Mouse (Mus musculus) T-helper 2 cell (primary cell): ENCODE measurements around the gene RPS10-NUDT3.

Source experiments
- in situ Hi-C: fragments of 300-600 bp; cut with MboI, MseI; formaldehyde crosslinking; loops from one replicate; pipeline ENCODE4 v1.15.1; 2025; ENCODE audit warnings: high pct_unique_total_duplicates

Gene RPS10-NUDT3

GRCm38 (mm10) chr17:27575116-27575776, 59.8 kb downstream of the RPS10-NUDT3 start:
- in situ Hi-C loops: no loop called here

DNA sequence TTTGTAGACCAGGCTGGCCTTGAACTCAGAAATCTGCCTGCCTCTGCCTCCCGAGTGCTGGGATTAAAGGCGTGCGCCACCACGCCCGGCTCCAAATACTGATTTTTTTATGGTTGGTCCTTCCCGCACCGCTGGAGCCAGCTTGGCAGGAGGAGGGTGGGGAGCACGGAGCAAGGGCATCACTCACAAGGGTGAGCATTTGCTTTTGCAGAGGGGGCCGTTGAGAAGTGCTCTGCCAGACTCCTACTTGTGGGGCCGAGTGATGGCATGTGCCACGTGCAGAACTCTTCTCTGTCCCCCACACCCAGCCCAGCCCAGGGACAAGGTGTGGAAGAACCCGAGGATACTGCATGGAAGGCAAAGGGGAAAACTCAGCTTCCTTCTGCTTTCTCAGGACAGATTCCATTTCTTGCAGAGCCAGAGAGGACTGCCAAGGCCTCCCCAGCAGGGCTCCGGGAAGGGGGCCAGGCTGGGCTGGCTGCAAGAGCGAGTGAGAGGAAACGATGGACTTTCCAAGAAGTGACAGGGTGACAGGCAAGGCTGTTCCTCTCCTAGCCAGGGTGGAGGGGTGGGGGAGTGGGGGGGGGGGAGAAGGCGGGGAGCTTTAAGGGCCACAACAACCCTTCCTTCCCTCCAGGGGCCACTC, 60.4 kb downstream of the RPS10-NUDT3 start:
- in situ Hi-C loops: no loop called here

GRCm38 (mm10) chr17:27573772-27574320, 61.2 kb downstream of the RPS10-NUDT3 start:
- in situ Hi-C loops: no loop called here

DNA sequence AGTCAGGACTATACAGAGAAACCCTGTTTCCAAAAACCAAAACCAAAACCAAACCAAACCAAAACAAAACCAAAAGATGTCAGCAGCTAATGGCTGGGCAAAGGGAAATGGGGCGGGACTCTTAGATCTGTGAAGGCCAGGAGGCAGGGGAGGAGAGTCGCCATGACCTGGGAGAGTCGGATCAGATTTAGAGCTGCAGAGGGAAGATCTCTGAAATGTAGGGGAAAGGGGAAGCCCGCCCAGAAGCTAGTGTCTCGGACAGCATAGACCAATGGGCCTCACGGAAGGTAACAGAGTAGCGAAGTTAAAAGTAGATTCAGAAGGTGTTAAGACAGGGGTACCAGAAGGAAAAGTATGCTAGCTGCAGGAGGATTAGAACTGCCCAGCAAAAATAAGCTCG, 63.7 kb downstream of the RPS10-NUDT3 start:
- in situ Hi-C loops: no loop called here

DNA sequence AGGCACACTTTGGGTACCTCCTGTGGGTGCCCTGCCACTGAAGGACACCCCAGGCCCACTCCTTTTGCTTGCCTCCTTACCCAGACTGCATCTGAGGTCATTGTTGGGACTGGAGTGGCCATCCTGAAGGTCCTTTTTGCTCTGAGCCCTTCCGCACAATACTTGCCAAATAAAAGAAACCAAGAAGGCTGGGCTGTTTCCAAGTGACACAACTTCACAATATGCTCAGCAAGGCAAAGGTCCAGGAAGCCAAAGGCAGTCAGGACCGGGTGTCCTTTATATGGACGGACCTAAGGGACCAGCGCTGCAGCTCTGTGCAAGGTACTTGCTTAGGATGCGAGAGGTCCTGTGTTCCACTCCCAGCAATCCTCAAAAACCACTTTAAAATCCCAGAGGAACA, 66.8 kb downstream of the RPS10-NUDT3 start:
- in situ Hi-C loops: loop anchor here (5.0 kb wide), 2 partner anchors 59 to 244 kb away; no protein-coding TSS in a partner anchor

GRCm38 (mm10) chr17:27565942-27566267, 69.1 kb downstream of the RPS10-NUDT3 start:
- in situ Hi-C loops: loop anchor here (5.0 kb wide), 2 partner anchors 61 to 246 kb away; no protein-coding TSS in a partner anchor

- in situ Hi-C loops: loop anchor here (5.0 kb wide), 2 partner anchors 62 to 247 kb away; no protein-coding TSS in a partner anchor
These were observed 69.7 kb downstream of the RPS10-NUDT3 start, which contains the start of gene AI413582 for GRCm38 (mm10) chr17:27565163-27565941. Gene AI413582 (minus strand): TSS chr17:27565756.

DNA sequence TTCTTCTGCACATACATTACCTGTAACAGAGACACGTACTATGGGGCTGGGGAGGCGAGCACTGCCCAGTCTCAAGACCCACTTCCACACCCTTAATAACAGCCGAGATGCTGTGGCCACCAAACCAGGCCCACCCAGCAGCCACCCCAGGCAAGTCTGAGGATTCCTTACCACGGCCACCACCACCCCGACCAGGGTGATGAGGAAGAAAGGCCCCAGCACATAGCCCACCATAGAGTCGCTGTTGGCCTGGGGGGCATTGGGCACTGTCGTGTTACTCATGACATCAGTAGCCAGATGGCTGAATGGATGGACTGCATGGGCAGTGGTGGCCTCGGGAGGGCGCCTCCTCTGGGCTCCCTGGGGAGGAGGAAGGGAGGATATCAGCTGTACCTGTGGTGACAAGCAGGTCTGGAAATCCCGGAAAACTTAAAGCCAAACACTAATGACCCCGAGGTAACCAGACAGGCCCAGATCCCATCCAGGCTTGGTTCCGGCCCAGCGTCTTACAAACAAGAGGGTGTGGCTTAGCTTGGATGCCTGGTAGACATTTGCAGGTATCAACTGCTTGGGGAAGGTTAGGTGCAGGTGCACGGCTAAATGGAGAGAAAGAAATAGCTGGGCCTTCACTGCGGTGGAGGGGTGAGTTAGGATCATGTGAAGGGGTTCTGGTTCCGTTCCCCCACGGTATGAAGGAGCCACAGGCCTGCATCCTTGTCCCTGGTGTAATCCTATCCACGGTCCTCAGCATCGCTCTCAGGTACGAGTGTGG, 70.4 kb downstream of the RPS10-NUDT3 start:
- in situ Hi-C loops: loop anchor here (5.0 kb wide), 2 partner anchors 63 to 248 kb away; no protein-coding TSS in a partner anchor

GRCm38 (mm10) chr17:27563771-27564244, 71.2 kb downstream of the RPS10-NUDT3 start:
- in situ Hi-C loops: no loop called here

- in situ Hi-C loops: no loop called here
These were observed 73.1 kb downstream of the RPS10-NUDT3 start for GRCm38 (mm10) chr17:27561809-27562526.

DNA sequence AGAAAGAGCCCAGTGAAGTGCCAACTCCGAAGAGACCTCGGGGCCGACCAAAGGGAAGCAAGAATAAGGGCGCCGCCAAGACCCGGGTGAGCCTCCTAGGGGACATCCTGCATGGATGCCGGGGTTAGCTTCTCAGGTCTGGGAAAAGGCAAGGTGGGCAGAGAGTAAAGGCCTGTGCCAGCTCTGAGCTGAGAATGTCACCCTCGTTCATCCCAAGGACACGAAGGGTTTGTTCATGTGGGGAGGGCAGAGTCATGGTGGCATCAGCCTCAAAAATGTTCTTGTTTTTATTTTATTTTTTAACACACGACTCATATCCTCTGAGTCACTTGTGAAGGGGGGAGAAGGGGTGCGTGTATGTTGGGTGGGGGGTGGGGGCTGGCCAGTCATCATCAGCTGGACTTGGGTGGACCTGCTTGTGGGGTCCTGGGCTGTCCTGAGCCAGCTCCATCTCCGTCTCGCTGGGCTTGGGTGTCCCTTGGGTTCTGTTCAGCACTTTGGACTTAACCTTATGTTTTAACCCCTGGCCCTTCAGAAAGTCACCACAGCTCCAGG, 74.0 kb downstream of the RPS10-NUDT3 start:
- in situ Hi-C loops: no loop called here

GRCm38 (mm10) chr17:27559596-27559995, 75.4 kb downstream of the RPS10-NUDT3 start:
- in situ Hi-C loops: no loop called here

DNA sequence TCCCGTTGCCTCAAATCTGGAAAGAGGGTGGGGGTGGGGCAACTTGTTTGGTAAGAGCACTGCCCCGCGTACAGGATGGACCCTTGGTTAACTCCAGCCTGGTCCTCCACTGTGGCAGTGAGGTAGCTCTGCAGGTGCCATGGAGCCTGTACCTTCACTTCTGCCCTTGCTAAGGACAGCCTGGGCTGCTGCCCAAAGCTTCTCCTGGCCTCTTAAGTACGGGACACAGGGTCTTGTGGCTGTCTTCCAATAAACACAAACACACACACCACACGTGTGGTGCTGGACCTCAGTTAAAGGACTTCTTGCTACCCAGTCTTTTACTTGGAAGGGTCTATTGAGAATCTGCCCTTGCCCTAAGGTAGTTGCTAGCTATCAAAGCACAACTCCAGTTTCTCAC, 76.2 kb downstream of the RPS10-NUDT3 start:
- in situ Hi-C loops: no loop called here

DNA sequence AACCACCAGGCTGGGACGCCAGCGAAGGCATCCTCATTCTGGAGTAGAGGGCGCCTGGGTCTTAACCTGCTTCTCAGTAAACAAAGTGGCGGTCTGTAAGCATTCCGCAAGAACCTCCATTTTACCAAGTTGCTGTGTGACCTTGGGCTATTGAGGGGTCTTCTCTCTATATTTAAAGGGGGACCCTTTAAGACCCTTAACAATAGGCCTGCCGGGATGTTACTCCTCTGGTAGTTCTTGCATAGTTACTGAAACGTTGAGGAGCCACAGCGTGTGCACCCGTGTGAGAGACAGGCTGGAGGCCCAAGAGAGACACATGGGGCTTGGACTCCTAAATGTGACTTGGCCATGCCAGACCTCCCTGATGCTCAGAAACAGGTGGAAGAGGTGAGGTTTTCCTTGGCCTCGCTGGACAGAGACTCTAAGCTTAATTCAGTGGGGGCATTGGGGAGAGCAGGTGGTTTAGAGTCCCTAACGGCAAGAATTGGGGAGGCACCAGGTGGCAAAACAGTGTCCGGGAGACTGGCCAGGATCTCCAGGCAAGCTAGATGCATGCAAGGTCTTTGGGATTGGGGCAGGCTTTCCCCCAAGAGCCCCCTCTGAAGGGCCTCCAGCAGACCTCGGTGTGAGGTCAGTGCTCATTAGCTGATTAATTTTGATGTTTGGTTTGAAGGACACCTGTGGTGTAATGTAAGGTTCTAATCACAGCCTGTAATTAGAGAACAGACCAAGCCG, 76.9 kb downstream of the RPS10-NUDT3 start:
- in situ Hi-C loops: no loop called here

- in situ Hi-C loops: no loop called here
These were observed 77.7 kb downstream of the RPS10-NUDT3 start for GRCm38 (mm10) chr17:27557181-27557926.

- in situ Hi-C loops: no loop called here
These were observed 78.6 kb downstream of the RPS10-NUDT3 start, which contains the start of gene Hmga1 for GRCm38 (mm10) chr17:27556315-27557011. Gene Hmga1 (plus strand): TSS chr17:27556497.

DNA sequence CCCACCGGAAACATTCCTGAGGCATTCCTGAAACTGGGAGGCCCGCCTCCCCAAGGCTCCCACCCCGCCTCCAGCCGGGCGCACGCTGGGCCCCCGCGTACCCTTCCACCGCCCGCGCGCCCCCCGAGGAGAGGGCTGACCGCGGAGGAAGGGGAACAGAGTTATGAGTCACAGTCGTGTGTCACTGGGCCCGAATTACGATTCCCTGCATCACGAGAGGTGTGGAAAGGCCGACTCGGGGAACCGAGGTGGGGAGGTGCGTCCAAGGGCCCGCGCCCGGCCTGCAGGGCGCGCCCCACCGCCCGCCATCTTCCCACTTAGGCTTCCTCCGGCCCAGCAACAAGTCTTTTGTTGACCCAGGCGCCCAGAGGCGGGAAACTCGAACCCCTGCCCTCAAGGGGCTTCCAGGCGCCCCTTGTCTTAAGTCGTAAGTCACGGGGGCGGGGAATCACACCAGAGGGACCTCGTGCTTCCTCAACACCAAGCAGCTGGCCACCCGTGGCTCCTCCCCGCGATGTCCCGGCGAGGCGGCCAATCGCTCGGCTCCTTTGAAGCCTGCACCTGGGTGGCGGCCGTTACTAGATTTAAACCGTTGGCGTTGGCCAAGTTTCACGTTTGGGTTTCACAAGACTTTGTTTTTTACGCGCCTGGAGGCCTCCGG, 79.4 kb downstream of the RPS10-NUDT3 start:
- in situ Hi-C loops: no loop called here
